Mouse (Mus musculus) lung, postnatal 4 days (tissue): Measurements from ENCODE around the gene Olfr1354.
"Not testable (repeated sequence)": the region's sequence is repeated elsewhere in the genome, so short reads cannot be mapped to it uniquely, and the experiment has no call there.

Experiments
- DNase-seq, 2 experiments: peaks; one replicate each; pipeline ENCODE4 v3.0.0; 2021

The Olfr1354 gene

GRCm38 (mm10) chr10:78912871-78913270 lies at the start of gene Olfr1354:
Gene Olfr1354, plus strand, starts transcription at chr10:78913171.
- DNase-seq = not testable (repeated sequence)

- no peak for DNase-seq
These were observed 37.7 kb upstream of the Olfr1354 start, which contains the start of gene Olfr1355 for GRCm38 (mm10) chr10:78875240-78875639. Gene Olfr1355, plus strand, starts transcription at chr10:78875540.

GRCm38 (mm10) chr10:78950336-78950735 lies 37.4 kb downstream of the Olfr1354 start, which contains the start of gene Olfr8:
Gene Olfr8, plus strand, starts transcription at chr10:78950636.
- DNase-seq = not testable (repeated sequence)

- not testable (repeated sequence) for DNase-seq
These were observed 50.0 kb downstream of the Olfr1354 start, which contains the start of gene Olfr1353 for GRCm38 (mm10) chr10:78963009-78963408. Gene Olfr1353, plus strand, starts transcription at chr10:78963309.
